Mouse (Mus musculus) thymus, postnatal 4 days (tissue): ENCODE measurements around the gene Vmn2r86.
A peak's percentile ranks its signal among the peaks of the same experiment; 100 is the strongest.
"Not testable (repeated sequence)": the region's sequence is repeated elsewhere in the genome, so short reads cannot be mapped to it uniquely, and the experiment has no call there.

Experiments used
- DNase-seq: peaks from one replicate; pipeline ENCODE4 v3.0.0; 2021

Gene Vmn2r86

GRCm38 (mm10) chr10:130455950-130456349, at the start of gene Vmn2r86:
Gene Vmn2r86 (minus strand): TSS chr10:130456050.
- not testable (repeated sequence) for DNase-seq

GRCm38 (mm10) chr10:130497296-130497695, 41.4 kb upstream of the Vmn2r86 start, which contains the start of gene Vmn2r87:
Gene Vmn2r87 (minus strand): TSS chr10:130497396.
- DNase-seq, result no peak

- DNase-seq, result peak; percentile 6
Observed at GRCm38 (mm10) chr10:130470311-130470760, 14.5 kb upstream of the Vmn2r86 start.

- DNase-seq, result peak; percentile 5
Observed at GRCm38 (mm10) chr10:130444776-130445175, 11.1 kb downstream of the Vmn2r86 start.

GRCm38 (mm10) chr10:130434185-130434898, 21.5 kb downstream of the Vmn2r86 start:
- not testable (repeated sequence) for DNase-seq

- DNase-seq, result not testable (repeated sequence)
Observed at GRCm38 (mm10) chr10:130429603-130430002, 26.2 kb downstream of the Vmn2r86 start, which contains the start of gene Vmn2r85. Gene Vmn2r85 (minus strand): TSS chr10:130429703.

GRCm38 (mm10) chr10:130422368-130422767, 33.5 kb downstream of the Vmn2r86 start:
- not testable (repeated sequence) for DNase-seq

DNA sequence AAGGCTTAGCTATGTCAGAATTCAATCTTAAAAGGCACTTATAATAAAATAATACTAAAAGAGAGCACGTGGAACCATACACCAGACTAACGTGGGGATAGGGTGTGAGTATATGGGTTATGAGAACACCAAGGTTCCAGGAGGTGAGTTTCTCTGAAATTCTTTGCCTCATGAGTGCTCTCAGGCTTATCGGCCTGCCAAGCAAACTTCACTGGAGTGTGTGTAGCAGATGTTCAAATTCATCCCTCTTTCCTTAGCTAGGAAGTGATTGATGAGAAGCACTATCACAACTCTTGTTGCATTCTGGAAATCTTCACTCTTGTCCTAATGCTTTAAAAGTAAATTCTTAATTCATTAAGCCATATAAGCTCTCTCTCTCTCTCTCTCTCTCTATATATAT, 35.4 kb downstream of the Vmn2r86 start:
- DNase-seq, result no peak

DNA sequence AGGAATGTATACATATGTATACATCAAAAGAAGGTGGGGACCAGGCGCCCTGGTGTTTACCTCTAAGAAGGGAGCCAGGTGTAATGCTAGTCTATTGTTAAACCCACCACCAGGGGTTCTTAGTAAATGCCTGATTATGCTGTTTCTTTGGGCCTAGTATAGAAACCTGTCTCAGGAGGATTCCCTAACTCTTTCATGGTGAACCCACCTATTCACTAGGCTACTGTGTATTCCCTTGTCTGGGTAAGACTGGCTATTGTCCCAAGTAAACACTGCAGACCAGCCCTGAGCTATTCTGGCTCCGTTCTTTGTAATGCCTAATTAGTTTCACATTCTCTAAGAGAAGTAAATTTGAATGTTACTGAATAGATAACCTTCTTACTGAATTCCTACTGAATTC, 35.9 kb downstream of the Vmn2r86 start:
- DNase-seq, result not testable (repeated sequence)

DNA sequence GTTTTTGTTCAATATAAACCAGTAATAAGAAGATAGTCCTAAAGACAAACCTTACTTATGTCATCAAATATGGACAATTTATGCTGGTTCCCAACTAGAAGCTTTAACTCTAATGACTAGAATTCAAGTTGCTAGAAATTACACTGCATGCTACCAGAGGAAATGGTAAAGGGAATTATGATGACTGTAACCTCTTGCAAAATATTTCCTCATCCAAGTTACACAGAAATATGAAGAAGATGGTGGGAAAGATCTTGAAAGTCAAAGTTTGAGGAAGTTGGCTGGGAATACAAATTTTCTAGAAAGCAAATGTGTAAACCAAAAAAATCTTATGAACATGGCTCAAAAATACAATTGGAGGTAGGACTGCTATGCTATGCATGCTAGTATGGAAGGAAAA, 39.5 kb downstream of the Vmn2r86 start:
- not testable (repeated sequence) for DNase-seq

DNA sequence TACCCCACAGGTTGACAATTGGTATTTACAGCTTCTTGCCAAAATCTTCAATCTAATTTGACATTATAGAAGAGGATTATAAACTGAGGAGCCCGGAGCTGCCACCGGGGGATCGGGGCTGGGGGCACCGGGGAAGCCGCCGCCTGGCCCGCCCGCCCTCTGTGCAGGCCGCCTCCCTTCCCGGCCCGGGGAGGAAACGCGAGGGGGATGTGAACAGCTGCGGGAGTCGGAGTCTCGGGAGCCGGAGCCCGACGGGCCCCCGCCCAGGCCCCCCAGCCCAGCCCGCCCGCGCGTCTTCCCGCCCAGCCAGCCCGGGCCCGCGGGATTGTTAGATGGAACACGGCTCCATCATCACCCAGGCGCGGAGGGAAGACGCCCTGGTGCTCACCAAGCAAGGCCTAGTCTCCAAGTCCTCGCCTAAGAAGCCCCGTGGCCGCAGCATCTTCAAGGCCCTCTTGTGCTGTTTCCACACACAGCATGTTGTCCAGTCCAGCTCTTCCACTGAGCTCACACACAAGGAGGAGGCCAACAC, 43.6 kb downstream of the Vmn2r86 start:
- DNase-seq, result not testable (repeated sequence)

DNA sequence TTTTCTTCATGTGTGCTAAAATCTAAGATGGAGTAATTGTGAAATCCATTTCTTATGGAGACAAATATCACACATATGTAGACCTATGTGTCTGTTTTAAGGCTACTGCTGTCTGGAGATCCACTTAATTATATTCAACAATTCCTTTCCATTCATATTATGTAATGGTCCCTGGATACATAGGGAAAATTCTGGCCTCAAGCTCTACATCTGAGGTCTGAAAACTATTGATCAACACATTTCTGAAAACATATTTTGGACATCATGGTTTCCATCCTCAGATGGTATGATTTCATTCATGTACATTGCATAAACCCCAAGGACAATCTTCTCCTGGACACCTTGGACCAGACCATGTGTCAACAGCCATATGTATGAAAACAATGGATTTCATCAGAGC, 61.6 kb downstream of the Vmn2r86 start, which contains the start of gene Vmn2r84:
TSS of gene Vmn2r84 (minus strand) at position 101 of the 400 bp plus-strand sequence.
- DNase-seq, result no peak
